Mouse (Mus musculus) lung, postnatal 0 days (tissue): ENCODE results near the gene Idh2.
A peak's percentile ranks its signal among the peaks of the same experiment; 100 is the strongest.

Source experiments
- CTCF ChIP-seq: IDR thresholded peaks from 2 replicates; pipeline ENCODE4 v1.5.1; 2016; ENCODE audit warnings: antibody characterized with exemption, mild to moderate bottlenecking
- EP300 ChIP-seq: IDR thresholded peaks from 2 replicates; pipeline ENCODE4 v1.6.1; 2016; ENCODE audit warnings: antibody characterized with exemption, mild to moderate bottlenecking, control low read depth

GRCm38 (mm10) chr7:80074921-80075441 is 40.2 kb downstream of the Idh2 start:
- TF ChIP-seq CTCF, result peak; percentile 46
- TF ChIP-seq EP300, result peak; percentile 69
